Mouse (Mus musculus): ENCODE results near the gene Hnrnph3. TPM values are rescaled to one million over a fixed set of nuclear protein-coding genes. Genes with fewer than 3 reads are reported as not detected.
A peak's percentile ranks its signal among the peaks of the same experiment; 100 is the strongest.

The Hnrnph3 gene
- polyA plus RNA-seq (2012; rRNA removed) = 56.4 and 83.8 TPM in 2 replicates

DNA sequence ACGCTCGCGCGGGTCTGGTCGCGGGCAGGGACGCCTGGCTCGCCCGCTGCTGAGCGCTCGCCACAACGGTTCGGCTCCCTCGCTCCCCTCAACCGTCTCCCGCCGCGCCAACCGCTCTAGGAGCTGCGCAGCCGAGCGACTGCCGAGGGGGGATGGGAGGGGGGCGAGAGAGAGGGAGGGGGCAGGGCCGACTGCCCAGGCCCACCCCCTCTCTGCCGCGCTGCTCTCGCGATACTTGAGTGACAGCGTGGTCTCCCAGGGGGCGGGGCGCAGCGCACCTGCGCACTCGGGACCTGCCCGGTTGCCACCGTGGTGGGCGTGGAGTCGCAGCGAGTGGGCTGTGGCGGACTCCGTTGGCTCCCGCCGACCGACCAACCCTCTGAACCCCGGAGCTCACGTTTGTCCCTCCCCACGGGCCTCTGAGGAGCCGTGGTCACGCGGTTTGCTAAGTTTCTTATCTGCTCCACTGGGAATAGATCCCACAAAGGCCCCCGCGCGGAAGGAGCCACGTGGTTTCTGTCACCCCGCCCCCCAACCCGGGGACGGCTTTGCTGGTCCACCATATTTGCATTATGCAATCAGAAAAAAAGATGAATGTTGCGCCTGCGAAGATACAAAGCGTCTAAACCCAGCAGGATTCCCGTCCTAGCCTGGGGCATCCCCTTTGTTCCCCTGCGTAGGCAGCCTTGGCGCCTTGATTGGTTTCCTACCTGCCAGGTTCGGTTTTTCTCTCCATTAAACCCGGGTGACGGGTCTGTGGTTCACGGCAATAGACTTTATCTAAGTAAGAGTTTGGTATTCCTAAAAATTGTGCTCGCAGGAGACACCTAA lies at the start of gene Hnrnph3, which contains the start of gene Pbld2:
Gene Hnrnph3, minus strand, starts transcription at position 469 of the 831 bp plus-strand sequence.
Gene Pbld2, plus strand, starts transcription at position 567 of the 831 bp plus-strand sequence.
- peak within 1 kb of the TSS; percentile 92 for H3K4me3 ChIP-seq (ENCODE audit: control insufficient read depth, low read depth, low read length)
- TF ChIP-seq POLR2A (IDR thresholded peaks at IDR 0.05; ENCODE audit: control insufficient read depth, low read depth, low read length) (peak; percentile 91), CTCF (IDR thresholded peaks at IDR 0.05; ENCODE audit: control insufficient read depth, insufficient read depth, insufficient replicate concordance, low read depth, low read length) (no peak)
- no peaks in the 10 kb centered on the region; the same call in none of the 2 replicates for H3K36me3 ChIP-seq (ENCODE audit: control insufficient read depth, insufficient read depth, low read length)
- H3K27ac ChIP-seq (ENCODE audit: control insufficient read depth, insufficient read depth, low read depth, low read length) = peak within 1 kb of the TSS; percentile 97
- H3K4me1 ChIP-seq (ENCODE audit: control insufficient read depth, insufficient read depth, low read length) = peaks cover 10% of the 10 kb centered on the region
- H3K27me3 ChIP-seq (ENCODE audit: control insufficient read depth, insufficient read depth, low read length) = no peaks in the 10 kb centered on the region

DNA sequence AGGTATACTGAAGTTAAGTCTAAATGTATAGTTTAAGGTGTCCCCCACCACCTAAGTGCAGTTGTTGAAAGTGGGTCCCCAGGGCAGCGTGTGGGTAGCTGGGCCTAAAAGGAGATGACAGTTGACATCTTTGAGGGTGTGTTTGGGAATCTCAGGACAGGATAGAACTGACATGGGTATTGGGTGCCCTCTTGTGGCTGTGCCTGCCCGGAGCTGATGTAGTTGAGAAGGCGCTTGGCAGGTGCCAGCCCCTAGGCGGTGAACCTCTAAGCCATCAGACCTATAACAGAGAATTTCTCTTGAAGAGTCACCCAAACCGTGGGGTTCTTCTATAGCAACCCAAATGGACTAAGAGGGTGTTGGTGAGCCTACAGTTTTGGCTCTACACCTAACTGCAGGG lies 42.0 kb upstream of the Hnrnph3 start:
- H3K27ac ChIP-seq (ENCODE audit: control insufficient read depth, insufficient read depth, low read depth, low read length) = no peak overlapping the region
- no peaks in the 10 kb centered on the region for H3K27me3 ChIP-seq (ENCODE audit: control insufficient read depth, insufficient read depth, low read length)
- H3K4me1 ChIP-seq (ENCODE audit: control insufficient read depth, insufficient read depth, low read length) = no peaks in the 10 kb centered on the region
- no peak for TF ChIP-seq POLR2A (IDR thresholded peaks at IDR 0.05; ENCODE audit: control insufficient read depth, low read depth, low read length)
- TF ChIP-seq CTCF (IDR thresholded peaks at IDR 0.05; ENCODE audit: control insufficient read depth, insufficient read depth, insufficient replicate concordance, low read depth, low read length) = peak; percentile 65; the same call in 1 of the 2 replicates
- H3K4me3 ChIP-seq (ENCODE audit: control insufficient read depth, low read depth, low read length) = no peak overlapping the region
- H3K36me3 ChIP-seq (ENCODE audit: control insufficient read depth, insufficient read depth, low read length) = no peaks in the 10 kb centered on the region

DNA sequence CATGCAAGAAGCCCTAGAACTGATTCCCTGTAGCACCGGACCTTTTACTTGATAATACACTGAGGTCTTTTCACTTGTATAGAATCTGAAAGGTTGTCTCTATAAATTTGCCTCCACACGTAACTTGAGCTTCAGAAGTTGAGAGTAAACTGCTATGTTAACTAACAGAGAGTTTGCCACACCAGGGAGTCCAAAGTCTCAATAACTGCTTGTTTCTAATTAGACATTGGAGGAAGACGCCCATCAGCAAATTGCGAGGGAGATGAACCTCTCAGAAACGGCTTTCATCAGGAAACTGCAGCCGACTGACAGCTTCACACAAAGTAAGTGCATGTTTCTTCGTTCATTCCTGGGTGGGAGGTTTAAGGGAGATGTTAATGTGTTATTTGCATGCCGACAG lies 41.5 kb upstream of the Hnrnph3 start:
- Histone ChIP-seq H3K4me1 (ENCODE audit: control insufficient read depth, insufficient read depth, low read length) (no peaks in the 10 kb centered on the region), H3K36me3 (ENCODE audit: control insufficient read depth, insufficient read depth, low read length) (no peaks in the 10 kb centered on the region), H3K4me3 (ENCODE audit: control insufficient read depth, low read depth, low read length) (no peak overlapping the region), H3K27ac (ENCODE audit: control insufficient read depth, insufficient read depth, low read depth, low read length) (no peak overlapping the region), H3K27me3 (ENCODE audit: control insufficient read depth, insufficient read depth, low read length) (no peaks in the 10 kb centered on the region)
- TF ChIP-seq CTCF (IDR thresholded peaks at IDR 0.05; ENCODE audit: control insufficient read depth, insufficient read depth, insufficient replicate concordance, low read depth, low read length) = no peak
- TF ChIP-seq POLR2A (IDR thresholded peaks at IDR 0.05; ENCODE audit: control insufficient read depth, low read depth, low read length) = no peak

DNA sequence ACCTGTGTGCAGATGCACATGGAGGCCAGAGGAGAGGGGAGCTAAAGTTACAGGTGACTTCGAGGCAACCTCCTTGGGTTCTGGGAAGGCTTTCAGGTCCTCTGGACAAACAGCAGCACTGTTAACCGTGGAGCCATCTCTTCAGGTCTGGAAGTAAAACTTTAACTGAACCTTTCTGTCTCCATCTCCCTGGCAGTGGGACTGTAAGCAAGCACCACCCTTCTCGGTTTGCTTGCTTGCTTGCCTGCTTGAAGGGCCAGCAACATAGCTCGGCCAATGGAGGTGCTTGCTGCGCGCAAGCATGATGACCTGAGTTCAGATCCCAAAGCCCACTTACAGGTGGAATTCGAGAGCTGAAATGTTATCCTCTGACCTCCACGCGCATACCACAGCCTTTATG lies 40.5 kb upstream of the Hnrnph3 start:
- Histone ChIP-seq H3K4me1 (ENCODE audit: control insufficient read depth, insufficient read depth, low read length) (no peaks in the 10 kb centered on the region), H3K4me3 (ENCODE audit: control insufficient read depth, low read depth, low read length) (no peak overlapping the region)
- TF ChIP-seq CTCF (IDR thresholded peaks at IDR 0.05; ENCODE audit: control insufficient read depth, insufficient read depth, insufficient replicate concordance, low read depth, low read length) = no peak
- TF ChIP-seq POLR2A (IDR thresholded peaks at IDR 0.05; ENCODE audit: control insufficient read depth, low read depth, low read length) = no peak

GRCm38 (mm10) chr10:63063365-63063764 lies 39.3 kb upstream of the Hnrnph3 start:
- Histone ChIP-seq H3K27ac (ENCODE audit: control insufficient read depth, insufficient read depth, low read depth, low read length) (no peak overlapping the region), H3K4me1 (ENCODE audit: control insufficient read depth, insufficient read depth, low read length) (no peaks in the 10 kb centered on the region), H3K27me3 (ENCODE audit: control insufficient read depth, insufficient read depth, low read length) (no peaks in the 10 kb centered on the region), H3K36me3 (ENCODE audit: control insufficient read depth, insufficient read depth, low read length) (no peaks in the 10 kb centered on the region), H3K4me3 (ENCODE audit: control insufficient read depth, low read depth, low read length) (no peak overlapping the region)
- no peak for TF ChIP-seq POLR2A (IDR thresholded peaks at IDR 0.05; ENCODE audit: control insufficient read depth, low read depth, low read length)
- no peak for TF ChIP-seq CTCF (IDR thresholded peaks at IDR 0.05; ENCODE audit: control insufficient read depth, insufficient read depth, insufficient replicate concordance, low read depth, low read length)

More for the DNA sequence above, 40.5 kb upstream of the Hnrnph3 start:
- Histone ChIP-seq H3K36me3 (ENCODE audit: control insufficient read depth, insufficient read depth, low read length) (no peaks in the 10 kb centered on the region), H3K27me3 (ENCODE audit: control insufficient read depth, insufficient read depth, low read length) (no peaks in the 10 kb centered on the region), H3K27ac (ENCODE audit: control insufficient read depth, insufficient read depth, low read depth, low read length) (no peak overlapping the region)

GRCm38 (mm10) chr10:63062696-63063095 lies 38.7 kb upstream of the Hnrnph3 start:
- Histone ChIP-seq H3K4me1 (ENCODE audit: control insufficient read depth, insufficient read depth, low read length) (no peaks in the 10 kb centered on the region), H3K4me3 (ENCODE audit: control insufficient read depth, low read depth, low read length) (no peak overlapping the region), H3K36me3 (ENCODE audit: control insufficient read depth, insufficient read depth, low read length) (no peaks in the 10 kb centered on the region), H3K27ac (ENCODE audit: control insufficient read depth, insufficient read depth, low read depth, low read length) (no peak overlapping the region), H3K27me3 (ENCODE audit: control insufficient read depth, insufficient read depth, low read length) (no peaks in the 10 kb centered on the region)
- TF ChIP-seq POLR2A (IDR thresholded peaks at IDR 0.05; ENCODE audit: control insufficient read depth, low read depth, low read length) = no peak
- TF ChIP-seq CTCF (IDR thresholded peaks at IDR 0.05; ENCODE audit: control insufficient read depth, insufficient read depth, insufficient replicate concordance, low read depth, low read length) = no peak

DNA sequence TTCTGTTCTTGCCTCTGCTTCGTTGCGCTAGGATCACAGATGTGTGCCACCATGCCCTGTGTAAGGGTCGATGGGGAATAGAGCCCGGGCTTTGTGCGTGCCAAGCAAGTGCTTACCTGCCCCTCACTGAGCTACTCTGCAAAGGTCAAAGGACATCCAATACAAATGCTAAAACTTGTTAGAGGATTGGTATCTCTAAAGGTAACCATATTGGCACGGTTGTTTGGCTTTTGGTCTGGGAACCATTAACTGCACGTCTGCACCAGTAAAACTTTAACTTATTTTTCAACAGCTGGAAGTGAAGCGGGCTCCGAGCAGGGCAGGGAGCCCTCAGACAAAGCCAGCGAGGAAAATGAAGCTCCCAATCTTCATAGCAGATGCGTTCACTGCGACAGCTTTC lies 37.2 kb upstream of the Hnrnph3 start:
- Histone ChIP-seq H3K27ac (ENCODE audit: control insufficient read depth, insufficient read depth, low read depth, low read length) (no peak overlapping the region), H3K36me3 (ENCODE audit: control insufficient read depth, insufficient read depth, low read length) (no peaks in the 10 kb centered on the region), H3K27me3 (ENCODE audit: control insufficient read depth, insufficient read depth, low read length) (no peaks in the 10 kb centered on the region), H3K4me3 (ENCODE audit: control insufficient read depth, low read depth, low read length) (no peak overlapping the region), H3K4me1 (ENCODE audit: control insufficient read depth, insufficient read depth, low read length) (no peaks in the 10 kb centered on the region)
- TF ChIP-seq CTCF (IDR thresholded peaks at IDR 0.05; ENCODE audit: control insufficient read depth, insufficient read depth, insufficient replicate concordance, low read depth, low read length) = no peak
- TF ChIP-seq POLR2A (IDR thresholded peaks at IDR 0.05; ENCODE audit: control insufficient read depth, low read depth, low read length) = no peak
